Mouse (Mus musculus) right cerebral cortex, postnatal 14 days (tissue): ENCODE results near the gene Cwc25.
"Not testable (repeated sequence)": the region's sequence is repeated elsewhere in the genome, so short reads cannot be mapped to it uniquely, and the experiment has no call there.

ENCODE experiments used
- DNase-seq: peaks from one replicate; pipeline ENCODE4 v3.0.0; 2022

The Cwc25 gene

DNA sequence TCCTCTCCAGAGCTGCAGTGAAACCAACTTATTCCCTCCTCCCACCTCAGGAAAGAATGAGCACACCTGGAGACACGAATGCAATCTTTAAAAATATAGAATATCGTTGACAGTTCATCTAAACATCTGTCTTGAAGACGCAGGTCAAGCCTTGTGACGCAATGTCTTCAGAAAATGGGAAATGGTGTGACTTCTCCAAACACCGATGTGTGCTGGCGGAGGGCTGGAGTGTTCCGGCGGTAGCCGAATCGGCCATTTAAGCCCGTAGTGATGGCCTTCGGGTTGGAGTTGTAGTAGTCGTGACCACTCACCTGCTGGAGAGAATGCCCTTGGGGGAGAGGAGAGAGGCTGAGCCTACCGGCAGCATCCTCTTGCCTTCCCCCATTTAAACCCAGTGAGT is 5.1 kb upstream of the Cwc25 start:
- no peak for DNase-seq

DNA sequence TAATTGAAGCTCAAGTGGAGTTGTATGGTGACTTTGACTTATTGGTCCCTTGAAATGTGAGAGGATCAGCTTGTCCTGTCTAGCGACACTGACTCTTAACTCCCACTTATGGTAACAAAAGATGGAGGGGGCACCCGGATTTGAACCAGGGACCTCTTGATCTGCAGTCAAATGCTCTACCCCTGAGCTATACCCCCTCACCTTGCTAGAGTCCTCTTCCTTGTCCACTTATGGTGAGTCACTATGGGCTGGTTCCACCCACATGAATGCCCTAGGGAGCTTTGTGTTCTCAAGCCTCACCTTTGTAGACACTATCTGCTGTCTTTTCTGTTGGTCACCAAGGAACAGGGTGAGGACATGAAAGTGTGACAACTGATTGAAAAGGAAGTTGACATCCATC is 3.3 kb upstream of the Cwc25 start:
- no peak for DNase-seq

DNA sequence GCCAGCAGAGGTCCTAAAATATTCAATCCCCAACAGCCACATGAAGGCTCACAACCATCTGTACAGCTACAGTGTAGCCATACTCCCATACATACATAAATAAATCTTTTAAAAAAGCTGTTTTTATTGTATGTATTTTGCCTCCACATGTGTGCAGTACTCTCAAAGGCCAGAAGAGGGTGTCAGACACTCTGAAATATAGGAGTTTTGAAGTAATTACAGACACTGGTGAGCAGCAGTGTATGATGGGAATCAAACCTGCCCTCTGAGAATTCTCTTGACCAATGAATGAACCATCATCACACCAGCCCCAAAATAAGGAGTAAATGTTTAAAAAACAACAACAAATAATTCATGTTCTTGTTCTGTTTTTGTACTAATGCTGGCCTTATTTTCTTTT is 4.7 kb downstream of the Cwc25 start:
- DNase-seq = no peak

DNA sequence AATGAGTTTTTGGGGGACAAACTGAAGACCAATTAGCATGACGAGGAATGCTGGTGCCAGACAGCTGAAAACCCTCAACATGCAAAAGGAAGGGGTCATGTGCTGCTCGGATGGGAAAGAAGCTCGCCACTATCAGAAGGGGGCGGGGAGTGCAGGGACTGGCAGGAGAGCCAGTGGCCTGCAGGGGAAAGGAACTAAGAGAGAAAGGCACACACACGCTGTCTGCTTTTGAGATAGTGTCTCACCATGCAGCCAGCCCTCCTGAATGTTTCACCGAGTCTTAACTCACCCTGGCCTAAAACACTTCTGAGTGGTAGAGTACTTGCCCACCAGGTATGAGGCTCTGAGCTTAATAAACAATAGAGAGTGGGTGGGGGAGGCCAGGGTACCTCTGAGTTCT is 7.4 kb downstream of the Cwc25 start:
- DNase-seq = no peak

DNA sequence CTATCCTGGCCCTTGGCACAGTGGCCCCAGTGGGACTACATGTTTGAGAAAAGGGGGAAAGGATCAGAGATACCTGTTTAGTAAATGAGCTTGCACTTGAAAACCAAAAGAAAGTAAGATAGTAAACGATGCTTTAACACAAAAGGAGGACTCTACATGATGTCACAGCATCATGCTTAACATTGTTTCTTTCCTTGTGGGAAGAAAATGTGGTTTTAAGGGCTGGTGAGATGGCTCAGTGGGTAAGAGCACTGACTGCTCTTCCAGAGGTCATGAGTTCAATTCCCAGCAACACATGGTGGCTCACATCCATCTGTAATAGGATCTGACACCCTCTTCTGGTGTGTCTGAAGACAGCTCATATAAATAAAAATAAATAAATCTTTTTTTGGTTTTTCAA is 8.2 kb downstream of the Cwc25 start:
- DNase-seq = no peak

DNA sequence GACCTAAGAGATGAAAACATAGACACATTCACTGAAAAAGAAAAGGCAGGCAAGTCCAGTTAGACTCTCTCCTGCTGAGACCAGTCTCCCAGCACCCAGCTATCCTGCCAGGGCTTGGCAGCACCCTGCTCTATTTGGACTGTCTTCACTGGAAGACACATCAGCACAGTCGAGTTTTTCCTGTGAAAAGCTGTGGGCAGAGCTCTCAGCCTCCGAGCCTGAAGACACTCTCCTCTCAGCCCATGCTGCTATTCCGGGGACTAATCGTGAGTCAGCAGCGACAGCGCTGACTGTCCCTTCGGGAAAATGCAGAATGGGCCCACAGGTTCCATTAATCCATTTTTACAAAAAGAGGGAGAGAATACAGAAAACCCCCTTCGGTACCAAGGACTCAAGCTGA is 13.1 kb downstream of the Cwc25 start:
- DNase-seq = no peak

DNA sequence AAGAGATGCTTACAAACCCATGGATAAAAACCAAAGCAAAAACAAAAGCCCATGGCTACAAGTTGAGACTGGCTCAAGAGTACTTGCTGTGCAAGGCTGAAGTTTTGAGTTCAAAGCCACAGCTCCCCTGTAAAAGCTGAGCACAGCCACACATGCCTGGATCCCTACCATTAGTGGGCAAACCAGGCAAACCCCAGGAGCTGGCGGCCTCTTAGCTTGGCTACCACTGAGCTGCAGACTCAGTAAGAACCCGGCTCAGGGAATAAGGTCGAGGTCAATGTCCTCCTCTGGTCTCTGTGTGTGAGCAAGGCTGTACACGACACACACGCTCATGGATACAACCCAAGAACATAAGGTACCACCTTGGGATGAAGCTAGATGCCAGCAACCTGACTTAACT is 17.9 kb downstream of the Cwc25 start:
- no peak for DNase-seq

DNA sequence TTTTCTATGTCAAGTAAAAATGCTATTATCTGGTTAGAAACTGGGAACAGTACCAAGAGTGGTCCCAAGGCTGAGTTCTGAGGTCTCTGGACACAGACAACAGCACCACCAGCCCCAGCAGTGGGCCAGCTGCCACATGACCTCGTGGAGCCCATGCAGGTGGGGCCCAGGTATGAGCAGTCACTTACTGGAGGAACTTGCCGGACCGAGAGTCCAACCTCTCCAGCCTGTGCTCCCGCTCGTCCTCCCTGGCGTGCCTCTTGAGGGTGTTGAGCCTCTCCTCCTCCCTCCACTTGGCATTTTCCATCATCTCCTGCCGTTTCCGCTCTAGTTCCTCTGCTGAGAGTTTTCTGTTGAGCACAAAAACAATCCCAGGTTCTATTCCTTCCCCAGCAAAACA is 18.6 kb downstream of the Cwc25 start:
- no peak for DNase-seq

DNA sequence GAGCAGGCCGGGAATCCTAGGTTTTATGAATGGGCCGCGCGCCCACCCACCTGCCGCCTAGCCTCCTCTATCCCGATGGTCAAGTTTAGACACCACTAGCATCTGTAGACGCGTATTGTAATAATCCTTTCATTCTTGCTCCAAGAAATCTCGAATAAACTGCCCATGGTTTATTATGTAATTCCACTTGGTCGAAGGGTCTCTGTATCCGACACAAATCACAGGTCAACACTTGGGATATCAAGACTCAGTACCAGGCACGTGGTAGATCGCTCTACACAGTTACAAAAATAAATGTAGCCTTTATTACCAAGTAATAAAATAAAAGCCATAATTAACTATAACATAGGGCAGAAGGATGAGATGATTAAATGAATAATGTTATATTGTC is 21.0 kb downstream of the Cwc25 start:
- DNase-seq = no peak

DNA sequence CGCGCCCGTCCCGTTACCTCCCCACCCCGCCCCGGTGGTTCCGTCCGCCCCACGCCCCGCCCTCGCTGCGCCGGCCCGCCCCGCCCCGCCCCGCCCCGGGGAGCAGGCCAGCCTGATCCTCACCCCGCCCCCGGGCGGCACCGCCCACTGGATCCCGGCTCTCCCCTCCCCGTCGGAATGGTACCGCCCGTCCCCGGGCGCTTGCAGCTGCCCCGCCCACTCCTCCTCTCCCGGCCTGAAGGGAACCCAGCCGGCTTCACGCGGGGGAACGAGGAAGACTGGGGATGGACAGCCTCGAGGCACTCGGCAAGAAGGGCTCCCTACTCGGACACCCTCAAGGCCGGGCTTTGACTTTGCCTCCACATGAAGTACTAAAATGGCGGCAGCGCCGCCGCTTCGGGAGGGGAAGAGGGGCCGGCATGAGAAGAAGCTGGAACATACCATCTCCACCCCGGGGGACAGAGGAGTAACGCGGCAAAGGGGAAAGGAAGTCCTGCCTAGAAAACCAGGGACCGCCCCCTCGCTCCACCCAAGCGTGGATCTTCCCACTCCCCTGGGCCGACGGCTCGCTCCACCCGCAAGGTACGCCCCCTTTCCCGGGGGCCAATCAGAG is 21.5 kb downstream of the Cwc25 start:
- peak; percentile 98 for DNase-seq

DNA sequence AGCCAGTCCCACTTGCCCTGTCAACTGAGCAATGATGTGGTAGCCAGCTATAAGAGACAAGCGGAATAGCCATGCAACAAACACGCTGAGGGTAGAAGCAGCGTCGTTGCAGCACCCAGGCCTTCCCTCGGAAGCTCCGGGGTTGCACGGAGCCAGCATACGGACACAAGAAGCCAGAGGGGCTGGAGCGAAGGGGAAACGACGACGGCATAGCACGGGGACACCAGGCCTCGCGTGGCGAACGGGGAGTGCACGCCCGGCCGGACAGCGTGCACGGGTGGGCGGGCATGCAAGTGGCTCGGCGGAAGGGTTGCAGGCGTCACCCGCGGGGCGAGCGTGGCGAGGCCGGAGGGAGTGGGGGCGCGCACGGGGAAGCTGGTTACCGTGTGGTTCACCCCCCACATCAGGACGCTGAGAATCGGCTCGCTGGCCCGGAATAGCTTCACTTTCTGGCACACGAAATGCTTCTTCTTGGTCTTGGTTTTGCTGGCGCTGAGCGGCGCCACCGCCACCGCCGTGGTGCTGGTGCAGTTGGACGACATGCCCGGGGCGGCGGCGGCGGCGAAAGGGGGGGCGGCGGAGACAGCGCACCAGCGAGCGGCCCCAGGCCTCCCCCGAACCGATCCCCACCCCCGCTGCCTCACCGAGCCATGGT is 22.2 kb downstream of the Cwc25 start, which contains the start of gene Pip4k2b:
Gene Pip4k2b, minus strand, starts transcription at position 642 of the 655 bp plus-strand sequence.
- peak; percentile 61 for DNase-seq

DNA sequence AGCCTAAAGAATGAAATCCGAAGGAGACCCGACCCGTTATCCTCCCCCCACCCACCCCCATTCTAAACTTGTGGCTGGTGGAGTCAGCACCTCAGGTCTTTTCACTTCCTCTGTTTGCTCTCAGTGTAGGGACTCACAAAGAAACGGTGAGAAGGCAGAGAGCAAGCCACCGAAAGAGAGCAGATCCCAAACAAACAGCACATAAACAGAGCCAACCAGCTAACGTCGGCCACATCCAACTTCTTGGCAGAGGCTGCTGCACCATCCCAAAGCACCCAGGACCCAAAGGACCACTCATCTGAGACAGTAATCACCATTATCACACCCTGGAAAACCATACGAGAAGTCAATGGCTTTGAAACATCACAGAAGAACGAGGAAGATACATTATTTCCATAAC is 22.9 kb downstream of the Cwc25 start:
- DNase-seq = no peak

DNA sequence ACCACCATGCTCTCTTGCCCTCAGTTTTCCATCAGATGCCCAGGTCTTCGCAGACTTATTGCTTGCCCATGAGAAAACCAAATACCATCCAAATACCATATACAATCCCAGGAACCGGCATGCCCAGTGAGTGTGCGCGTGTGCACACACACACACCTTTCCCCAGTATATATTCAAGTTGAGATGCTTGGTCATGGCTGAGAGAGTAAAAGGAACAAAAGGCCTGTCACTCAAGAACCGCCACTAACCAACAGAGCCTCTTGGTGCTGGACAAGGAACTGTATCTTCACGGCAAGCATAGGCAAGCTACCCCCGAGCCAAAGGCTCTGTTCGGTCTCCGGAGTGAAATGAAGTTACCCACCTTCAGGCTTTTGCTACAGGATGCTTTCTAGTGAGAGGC is 23.8 kb downstream of the Cwc25 start:
- DNase-seq = no peak

DNA sequence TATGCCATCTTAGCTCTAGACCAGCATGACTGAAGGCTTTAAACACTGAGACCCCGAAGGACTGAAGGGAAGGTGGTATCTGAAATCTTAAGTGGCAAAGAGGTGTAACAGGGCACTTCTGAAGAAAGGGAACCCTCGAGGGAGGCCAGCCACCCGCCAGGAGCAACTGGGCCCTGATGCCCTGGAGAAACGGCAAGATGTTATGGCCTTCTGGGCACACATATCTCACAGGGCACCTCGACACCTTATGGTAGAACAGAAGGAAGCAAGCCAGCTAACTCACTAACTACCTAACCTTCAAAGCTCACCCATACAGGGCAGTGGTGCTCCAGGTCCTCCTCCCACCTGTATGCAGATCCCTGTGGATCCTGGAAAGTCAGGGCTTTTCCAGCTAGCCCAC is 24.2 kb downstream of the Cwc25 start:
- DNase-seq = no peak

DNA sequence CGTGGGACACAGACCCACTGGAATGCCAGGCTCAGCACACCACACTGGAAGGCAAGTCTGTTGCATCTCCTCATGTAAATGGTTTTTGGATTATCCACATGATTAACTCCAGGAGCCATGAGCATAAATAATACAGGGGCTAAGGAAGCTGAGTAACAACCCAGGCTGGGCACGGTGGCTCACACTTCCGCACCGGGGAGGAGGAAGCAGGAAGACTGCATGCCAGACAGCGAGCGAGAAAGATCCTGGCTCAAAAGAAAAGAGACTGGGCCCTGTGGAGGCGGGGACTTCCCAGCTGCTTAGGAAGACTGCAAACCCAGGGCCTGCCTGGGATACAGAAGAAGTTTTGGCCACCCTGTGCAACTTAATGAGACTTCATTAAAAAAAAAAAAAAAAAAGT is 26.2 kb downstream of the Cwc25 start:
- peak; percentile 36 for DNase-seq

DNA sequence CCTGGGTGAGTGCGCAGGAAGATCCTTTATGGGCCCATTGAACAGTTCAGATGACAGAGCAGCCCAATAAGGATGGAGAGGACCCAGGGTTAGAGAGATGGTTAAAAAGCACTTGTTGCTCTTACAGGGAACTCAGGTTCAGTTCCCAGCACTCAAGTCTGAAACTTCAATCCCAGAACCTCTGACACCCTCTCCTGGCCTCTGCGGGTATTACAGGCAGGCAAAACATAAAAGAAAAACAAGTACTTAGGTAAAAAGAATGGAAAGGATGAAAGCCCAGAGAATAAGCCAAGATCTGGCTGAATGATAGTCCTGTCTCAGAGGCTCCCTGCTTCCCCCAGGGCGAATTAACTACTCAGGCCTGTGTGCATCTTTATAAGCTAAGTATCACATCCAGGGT is 27.2 kb downstream of the Cwc25 start:
- DNase-seq = no peak

DNA sequence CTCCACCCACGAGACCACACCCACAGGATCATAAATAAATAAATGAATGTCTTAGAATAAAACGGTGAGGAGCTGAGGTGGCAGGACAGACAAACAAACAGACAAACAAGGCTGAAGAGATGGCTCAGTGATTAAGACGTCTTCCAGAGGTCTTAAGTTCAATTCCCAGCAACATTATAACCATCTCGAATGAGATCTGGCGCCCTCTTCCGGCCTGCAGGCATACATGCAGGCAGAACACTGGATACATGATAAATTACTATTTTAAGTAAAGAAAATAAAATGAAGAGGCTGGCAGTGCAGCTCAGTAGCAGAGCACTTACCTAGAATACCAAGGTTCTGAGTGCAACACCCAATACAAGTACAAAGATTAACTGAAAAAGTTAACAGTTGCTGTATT is 27.7 kb downstream of the Cwc25 start:
- DNase-seq = no peak

DNA sequence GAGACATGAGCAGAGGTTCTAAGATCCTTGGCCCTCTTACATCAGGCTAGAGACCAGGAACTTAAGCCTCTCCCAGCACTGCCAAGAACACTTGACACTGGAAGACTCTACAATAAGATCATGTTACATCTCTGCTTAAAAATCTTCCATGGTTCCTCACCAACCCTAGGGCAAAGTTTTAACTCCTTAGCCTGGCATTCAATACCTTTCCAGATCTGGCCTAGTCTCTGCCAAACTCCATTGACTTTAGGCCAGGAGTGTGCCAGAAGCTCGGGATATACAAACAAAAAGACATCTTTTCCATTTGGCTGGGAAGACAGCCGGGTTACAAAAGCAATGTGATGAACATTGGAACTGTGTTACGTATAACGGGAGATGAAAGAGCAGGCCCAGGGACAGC is 28.8 kb downstream of the Cwc25 start:
- no peak for DNase-seq

DNA sequence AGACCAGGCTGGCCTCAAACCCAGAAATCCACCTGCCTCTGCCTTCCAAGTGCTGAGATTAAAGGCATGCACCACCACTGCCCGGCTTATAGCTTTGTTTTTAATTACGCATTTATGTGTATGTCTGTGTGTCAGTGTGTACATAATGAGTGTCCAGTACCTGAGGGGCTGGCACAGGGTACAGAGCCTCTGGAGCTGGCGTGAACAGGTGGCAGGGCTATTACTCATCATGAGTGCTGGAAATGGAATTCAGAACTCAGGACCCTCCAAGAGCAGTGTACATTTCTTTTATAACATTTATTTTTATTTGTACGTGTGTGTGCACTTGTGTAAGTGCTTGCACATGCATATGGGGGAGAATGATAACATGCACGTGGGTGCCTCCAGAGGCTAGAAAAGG is 29.7 kb downstream of the Cwc25 start:
- no peak for DNase-seq

DNA sequence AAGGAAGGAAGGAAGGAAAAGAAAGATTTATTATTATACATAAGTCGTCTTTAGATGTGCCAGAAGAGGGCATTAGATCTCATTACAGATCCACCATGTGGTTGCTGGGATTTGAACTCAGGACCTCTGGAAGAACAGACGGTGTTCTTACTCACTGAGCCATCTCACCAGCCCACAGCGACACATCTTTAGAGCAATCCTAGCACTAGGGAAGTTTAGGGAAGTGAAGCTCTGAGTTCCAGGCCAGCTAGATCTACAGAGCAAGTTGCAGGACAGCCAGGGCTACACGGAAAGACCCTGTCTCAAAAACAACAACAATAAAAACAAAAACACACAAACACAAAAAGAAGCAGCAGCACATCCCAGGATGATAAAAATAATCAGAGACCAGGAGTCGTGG is 31.5 kb downstream of the Cwc25 start:
- DNase-seq = not testable (repeated sequence)

DNA sequence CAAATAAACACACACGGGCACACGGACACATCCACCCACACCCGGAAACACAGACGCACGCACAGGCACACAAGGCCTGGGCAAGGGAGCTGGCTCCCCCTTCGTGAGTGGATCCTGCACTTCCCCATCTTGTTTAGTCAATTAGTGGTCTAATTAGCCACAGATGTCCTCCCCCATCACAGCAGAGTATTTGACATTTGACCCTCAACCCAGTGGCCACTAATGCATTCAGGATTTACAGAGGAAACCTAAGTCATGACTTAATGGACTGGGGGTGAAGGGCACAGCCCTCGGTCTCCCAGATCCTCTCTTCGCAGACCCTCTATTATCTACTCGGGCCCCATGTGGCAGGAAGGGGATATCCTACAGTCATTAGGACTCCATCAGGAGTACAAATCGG is 32.7 kb downstream of the Cwc25 start:
- DNase-seq = no peak

DNA sequence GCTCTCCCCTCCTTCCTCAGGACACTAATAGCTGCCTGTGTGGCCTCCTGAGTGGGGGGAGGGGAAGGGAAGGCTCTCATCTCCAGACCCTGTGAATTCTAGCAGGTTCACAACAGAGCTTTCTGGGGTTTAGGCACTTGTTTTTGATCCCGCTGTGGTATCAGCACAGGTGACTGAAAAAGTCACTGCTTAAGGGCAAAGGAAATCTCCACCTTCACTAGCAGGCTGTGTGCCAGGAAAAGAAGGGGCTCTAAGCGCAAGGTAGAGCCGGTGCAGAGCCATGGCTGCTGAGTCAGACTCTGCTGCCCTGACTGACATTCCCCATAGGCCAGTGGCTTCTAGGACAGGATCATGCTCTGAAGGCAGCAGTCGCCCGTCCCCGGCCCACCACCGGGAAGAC is 37.6 kb downstream of the Cwc25 start:
- no peak for DNase-seq

DNA sequence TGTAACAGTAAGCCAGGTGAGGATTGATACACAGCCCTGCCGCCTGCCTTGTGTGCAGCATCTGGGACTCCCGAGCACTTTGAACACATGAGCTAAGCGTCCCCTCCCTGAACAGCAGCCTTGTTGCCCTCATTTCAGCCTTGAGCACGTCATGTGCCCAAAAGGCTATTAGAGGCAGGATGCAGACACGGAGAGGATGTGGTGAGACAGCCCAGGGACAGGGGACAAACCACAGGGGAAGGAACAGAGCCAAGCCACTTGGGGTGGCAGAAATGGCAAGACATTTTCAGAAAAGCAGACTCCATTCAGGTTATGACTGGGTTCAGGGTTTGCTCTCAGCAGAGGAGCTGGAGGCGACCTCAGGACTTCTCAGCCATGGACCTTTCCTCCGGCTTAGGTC is 38.0 kb downstream of the Cwc25 start:
- DNase-seq = no peak

DNA sequence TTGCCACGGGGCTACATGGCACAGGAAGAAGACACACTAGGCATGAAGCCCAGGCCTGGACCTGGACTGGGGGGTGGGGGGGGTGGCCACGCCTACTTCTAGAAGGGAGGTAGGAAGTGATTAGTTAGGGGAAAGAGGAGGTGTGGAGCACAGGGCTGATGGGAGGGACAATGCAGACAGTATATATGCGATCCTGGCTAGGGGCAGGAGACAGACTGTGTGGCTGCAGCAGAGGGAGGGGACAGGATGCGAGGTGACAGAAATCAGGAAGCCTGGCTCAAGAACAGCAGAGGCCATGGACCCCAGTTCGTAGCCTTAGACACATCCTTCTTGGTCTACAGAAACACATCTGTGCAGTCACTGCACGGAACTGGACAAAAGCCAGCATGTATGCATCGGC is 42.6 kb downstream of the Cwc25 start:
- no peak for DNase-seq

DNA sequence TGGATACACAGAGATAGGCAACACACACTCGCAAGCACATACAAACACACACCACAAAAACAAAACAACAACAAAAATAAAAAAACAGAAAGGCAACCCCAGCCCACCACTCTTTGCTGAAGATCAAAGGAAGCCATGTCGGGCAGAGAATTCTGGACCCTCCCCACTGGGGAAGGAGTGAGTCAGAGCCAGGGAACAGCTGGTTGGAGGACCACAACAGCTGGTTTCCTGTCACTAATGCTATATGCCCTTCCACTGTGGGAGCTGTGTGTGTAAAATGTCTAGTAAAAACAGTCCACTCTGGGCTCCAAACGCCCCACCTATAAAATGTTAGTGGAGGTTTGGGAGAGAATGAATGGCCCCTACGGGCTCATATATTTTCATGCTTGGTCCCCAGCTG is 45.0 kb downstream of the Cwc25 start:
- no peak for DNase-seq
